Mouse (Mus musculus): Measurements from ENCODE around the gene Ptges2. TPM values are rescaled to one million over a fixed set of nuclear protein-coding genes. Genes with fewer than 3 reads are reported as not detected.

Ptges2 gene
- total and polyA plus RNA-seq, 3 experiments = 17.1 to 21.3 (median 20.3) TPM

GRCm38 (mm10) chr2:32394973-32395372 lies 723 bp upstream of the Ptges2 start:
- peaks cover 34% of the 10 kb centered on the region for H3K27me3 ChIP-seq (replicated peaks)
- H3K4me3 ChIP-seq (replicated peaks in 1 of 3; ENCODE audit: low read depth in 2 of 3, low read length in 2 of 3, poor library complexity in 1 of 3) = peak overlapping the region; percentile 77 to 92 (median 82)
- H3K36me3 ChIP-seq (replicated peaks in 1 of 2; ENCODE audit: control insufficient read depth in 1 of 2, insufficient read depth in 1 of 2, low read length in 1 of 2) = peaks cover 0 to 16% of the 10 kb centered on the region in 2 experiments
- dilution Hi-C loops (cut with MboI; ENCODE audit: extremely low pct_ligation_motif_present, extremely low pct_unique_long_range_greater_than_20kb, low sequenced_read_pairs) (no loop called here), in situ Hi-C loops (cut with MboI; ENCODE audit: low pct_ligation_motif_present, low pct_unique_long_range_greater_than_20kb, low sequenced_read_pairs) (loop anchor here (5.0 kb wide), 1 partner anchor 167 kb away; no protein-coding TSS in a partner anchor)
- no peaks in the 10 kb centered on the region for H3K79me2 ChIP-seq (replicated peaks; ENCODE audit: control insufficient read depth, extremely low read depth, insufficient read depth, poor library complexity, severe bottlenecking)
- TF ChIP-seq SIN3A (IDR thresholded peaks at IDR 0.05; ENCODE audit: low read length) = no peak
- peak; percentile 41; the same call in 1 of the 2 replicates for TF ChIP-seq MAZ (IDR thresholded peaks at IDR 0.05; ENCODE audit: low read depth, low read length)
- TF ChIP-seq CTCF (conservative IDR thresholded peaks at IDR 0.05 in 1 of 2, IDR thresholded peaks at IDR 0.05 in 1 of 2; ENCODE audit: low read depth in 2 of 2, low read length in 2 of 2) = peak in 1 of 2 experiments; percentile 73; a peak in 2 of 4 replicates
- no peak for TF ChIP-seq IRF4 (IDR thresholded peaks at IDR 0.05; ENCODE audit: low read depth, low read length)
- peak; percentile 60 for TF ChIP-seq RAD21 (IDR thresholded peaks at IDR 0.05; ENCODE audit: low read depth, low read length)
- 0 out of 2 replicates have a peak, but pooled peaks have one; percentile 9 for TF ChIP-seq RCOR1 (conservative IDR thresholded peaks at IDR 0.05; ENCODE audit: low read depth, low read length)
- TF ChIP-seq E2F4 (IDR thresholded peaks at IDR 0.05; ENCODE audit: insufficient replicate concordance, low read depth, low read length) = no peak
- no peak for TF ChIP-seq EP300 (IDR thresholded peaks at IDR 0.05; ENCODE audit: low read length)
- no peak for TF ChIP-seq ELF1 (IDR thresholded peaks at IDR 0.05; ENCODE audit: low read depth, low read length)
- peak; percentile 35 for TF ChIP-seq BHLHE40 (IDR thresholded peaks at IDR 0.05; ENCODE audit: low read depth, low read length)
- TF ChIP-seq MEF2A (IDR thresholded peaks at IDR 0.05; ENCODE audit: borderline replicate concordance, low read depth, low read length) = 0 out of 2 replicates have a peak, but pooled peaks have one; percentile 17
- no peak for TF ChIP-seq ZMIZ1 (IDR thresholded peaks at IDR 0.05; ENCODE audit: low read depth, low read length)
- 0 out of 2 replicates have a peak, but pooled peaks have one; percentile 25 for TF ChIP-seq MXI1 (IDR thresholded peaks at IDR 0.05; ENCODE audit: low read depth, low read length)
- peak; percentile 32 for TF ChIP-seq SMC3 (IDR thresholded peaks at IDR 0.05; ENCODE audit: low read depth, low read length)
- DNase-seq (ENCODE audit: extremely low read depth) = peak; percentile 42
- H3K4me2 ChIP-seq (ENCODE audit: insufficient read depth, low read depth, poor library complexity, severe bottlenecking) = peak overlapping the region; percentile 76
- H3K9ac ChIP-seq (ENCODE audit: insufficient read depth, low read depth) = peak overlapping the region; percentile 74
- no peak overlapping the region for H3K27ac ChIP-seq (ENCODE audit: insufficient read depth, low read depth)
- peaks cover 7 to 14% of the 10 kb centered on the region in 2 experiments; a peak in 3 of 4 replicates for H3K4me1 ChIP-seq (ENCODE audit: control insufficient read depth in 1 of 2, insufficient read depth in 2 of 2)
- peaks cover 4% of the 10 kb centered on the region for H3K9me3 ChIP-seq (replicated peaks; ENCODE audit: low read length)

- in situ Hi-C loops (cut with MboI; ENCODE audit: low pct_ligation_motif_present, low pct_unique_long_range_greater_than_20kb, low sequenced_read_pairs) = loop anchor here (5.0 kb wide), 1 partner anchor 166 kb away; no protein-coding TSS in a partner anchor
- peak overlapping the region; percentile 50 for H3K27ac ChIP-seq (ENCODE audit: insufficient read depth, low read depth)
- dilution Hi-C loops (cut with MboI; ENCODE audit: extremely low pct_ligation_motif_present, extremely low pct_unique_long_range_greater_than_20kb, low sequenced_read_pairs) = no loop called here
- TF ChIP-seq GABPA (IDR thresholded peaks at IDR 0.05; ENCODE audit: insufficient replicate concordance, low read depth, low read length) (no peak), EP300 (IDR thresholded peaks at IDR 0.05; ENCODE audit: low read length) (no peak), RAD21 (IDR thresholded peaks at IDR 0.05; ENCODE audit: low read depth, low read length) (no peak), HCFC1 (IDR thresholded peaks at IDR 0.05; ENCODE audit: low read depth, low read length) (peak; percentile 35), SMC3 (IDR thresholded peaks at IDR 0.05; ENCODE audit: low read depth, low read length) (no peak), E2F4 (IDR thresholded peaks at IDR 0.05; ENCODE audit: insufficient replicate concordance, low read depth, low read length) (no peak), PAX5 (IDR thresholded peaks at IDR 0.05; ENCODE audit: low read length) (no peak), USF1 (IDR thresholded peaks at IDR 0.05; ENCODE audit: low read depth, low read length) (no peak), POLR2A (IDR thresholded peaks at IDR 0.05; ENCODE audit: low read depth, low read length) (peak; percentile 69), MAX (IDR thresholded peaks at IDR 0.05; ENCODE audit: low read length) (no peak; the same call in 1 of the 2 replicates), ETS1 (conservative IDR thresholded peaks at IDR 0.05; ENCODE audit: low read depth, low read length) (no peak), IRF4 (IDR thresholded peaks at IDR 0.05; ENCODE audit: low read depth, low read length) (no peak), NRF1 (IDR thresholded peaks at IDR 0.05; ENCODE audit: low read depth, low read length) (peak; percentile 78), USF2 (conservative IDR thresholded peaks at IDR 0.05; ENCODE audit: low read depth, low read length) (no peak), CTCF (conservative IDR thresholded peaks at IDR 0.05 in 1 of 2, IDR thresholded peaks at IDR 0.05 in 1 of 2; ENCODE audit: low read depth in 2 of 2, low read length in 2 of 2) (no peak; a peak in 1 of 4 replicates), ZMIZ1 (IDR thresholded peaks at IDR 0.05; ENCODE audit: low read depth, low read length) (peak; percentile 68; the same call in 1 of the 2 replicates), TBP (conservative IDR thresholded peaks at IDR 0.05; ENCODE audit: low read depth, low read length) (0 out of 2 replicates have a peak, but pooled peaks have one; percentile 20), POLR2AphosphoS2 (IDR thresholded peaks at IDR 0.05; ENCODE audit: low read depth, low read length) (no peak), MEF2A (IDR thresholded peaks at IDR 0.05; ENCODE audit: borderline replicate concordance, low read depth, low read length) (no peak), UBTF (IDR thresholded peaks at IDR 0.05; ENCODE audit: low read depth, low read length) (peak; percentile 50; the same call in 1 of the 2 replicates), CHD1 (IDR thresholded peaks at IDR 0.05; ENCODE audit: low read depth, low read length) (no peak), KAT2A (IDR thresholded peaks at IDR 0.05; ENCODE audit: insufficient replicate concordance, low read length) (no peak), MXI1 (IDR thresholded peaks at IDR 0.05; ENCODE audit: low read depth, low read length) (peak; percentile 87; the same call in 1 of the 2 replicates)
These were observed 388 bp downstream of the Ptges2 start for GRCm38 (mm10) chr2:32395946-32396621.

More at GRCm38 (mm10) chr2:32395946-32396621, 388 bp downstream of the Ptges2 start:
- Histone ChIP-seq H3K36me3 (replicated peaks in 1 of 2; ENCODE audit: control insufficient read depth in 1 of 2, insufficient read depth in 1 of 2, low read length in 1 of 2) (peaks cover 8 to 26% of the 10 kb centered on the region in 2 experiments), H3K9ac (ENCODE audit: insufficient read depth, low read depth) (peak overlapping the region; percentile 74), H3K4me1 (ENCODE audit: control insufficient read depth in 1 of 2, insufficient read depth in 2 of 2) (peaks cover 7 to 14% of the 10 kb centered on the region in 2 experiments; a peak in 3 of 4 replicates), H3K4me2 (ENCODE audit: insufficient read depth, low read depth, poor library complexity, severe bottlenecking) (peak overlapping the region; percentile 76), H3K9me3 (replicated peaks; ENCODE audit: low read length) (peaks cover 4% of the 10 kb centered on the region), H3K27me3 (replicated peaks) (peaks cover 23% of the 10 kb centered on the region), H3K79me2 (replicated peaks; ENCODE audit: control insufficient read depth, extremely low read depth, insufficient read depth, poor library complexity, severe bottlenecking) (no peaks in the 10 kb centered on the region), H3K4me3 (replicated peaks in 1 of 3; ENCODE audit: low read depth in 2 of 3, low read length in 2 of 3, poor library complexity in 1 of 3) (peak overlapping the region; percentile 77 to 92 (median 82))
- DNase-seq (ENCODE audit: extremely low read depth) = peak; percentile 95
